Mouse (Mus musculus) gastrocnemius, postnatal 36 days (tissue): ENCODE results near the gene Trabd2b. TPM values are rescaled to one million over a fixed set of nuclear protein-coding genes. Genes with fewer than 3 reads are reported as not detected.
A peak's percentile ranks its signal among the peaks of the same experiment; 100 is the strongest.

ENCODE experiments used
- DNase-seq, 2 experiments: peaks; one replicate each; pipeline ENCODE4 v3.0.0; 2022
- intact Hi-C: fragments of 180-260 bp; cut with DNase I; formaldehyde crosslinking; loops from one replicate; pipeline ENCODE4 v1.15.1; 2025
- total RNA-seq, 2 experiments: library from RNA; stranded (reverse); gene quantifications; 2 replicates each; pipeline ENCODE4 v1.2.3; 2021

The Trabd2b gene
- total RNA-seq, 2 experiments from 2014 or later = 0.94 to 0.99 TPM

DNA sequence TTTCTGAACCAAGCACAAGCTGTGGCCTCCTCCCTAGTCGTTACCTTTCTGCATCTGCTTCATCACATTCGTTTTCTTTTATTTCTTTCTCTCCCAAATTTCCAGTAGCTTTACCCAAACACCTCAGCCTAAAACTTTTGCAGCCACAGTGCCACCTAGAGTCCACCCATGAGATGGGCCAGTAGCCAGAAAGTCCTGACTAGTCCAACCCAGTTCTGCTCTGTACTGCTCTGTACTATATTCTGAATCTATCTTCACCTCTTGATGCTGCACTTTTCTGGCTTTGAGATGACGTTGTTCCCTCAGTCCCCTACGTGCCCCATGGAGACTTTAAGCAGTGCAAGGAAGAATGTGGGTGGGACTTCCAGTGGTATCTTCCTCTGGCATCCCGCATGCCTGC, 229.4 kb downstream of the Trabd2b start:
- intact Hi-C loops = no loop called here
- DNase-seq = peak in 1 of 2 experiments; percentile 62

DNA sequence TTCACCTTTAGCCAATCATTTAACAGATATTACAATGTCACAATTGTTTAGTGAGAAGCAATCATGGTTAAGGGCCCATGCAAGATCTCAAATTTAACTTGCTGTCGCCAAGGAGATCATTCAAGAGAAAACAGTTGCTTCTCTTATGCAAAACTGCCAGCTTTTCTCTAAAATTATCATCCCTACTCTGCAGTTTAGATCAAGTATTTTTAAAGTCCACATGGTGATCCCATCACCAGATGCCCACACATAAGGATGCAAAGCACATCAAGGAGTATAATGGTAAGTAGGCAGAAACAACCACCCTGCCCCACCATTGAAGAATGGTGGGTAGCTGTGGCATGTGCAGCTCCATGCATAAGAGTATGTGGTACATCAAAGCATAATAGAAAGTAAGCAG, 229.8 kb downstream of the Trabd2b start:
- DNase-seq = no peak
- intact Hi-C loops = no loop called here

DNA sequence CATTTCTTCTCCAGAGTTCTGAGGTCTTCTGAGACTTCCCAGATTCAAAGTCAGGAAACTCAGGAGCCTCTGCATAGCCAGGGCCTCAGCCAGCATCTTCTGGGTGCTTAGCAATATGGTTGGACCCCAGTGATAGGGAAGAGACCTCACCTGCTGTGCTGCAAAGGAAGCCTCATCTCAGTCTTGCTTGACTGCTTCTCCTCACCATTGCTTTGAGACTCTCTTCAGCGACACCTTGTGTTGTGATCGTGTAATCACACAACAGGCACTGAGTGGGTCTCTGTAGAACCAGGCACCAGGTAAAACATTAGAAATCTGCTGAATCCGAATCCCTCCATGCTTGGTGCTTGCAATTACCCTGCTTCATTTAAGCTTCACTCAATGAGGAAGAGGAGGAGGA, 230.6 kb downstream of the Trabd2b start:
- intact Hi-C loops = no loop called here
- DNase-seq = no peak

DNA sequence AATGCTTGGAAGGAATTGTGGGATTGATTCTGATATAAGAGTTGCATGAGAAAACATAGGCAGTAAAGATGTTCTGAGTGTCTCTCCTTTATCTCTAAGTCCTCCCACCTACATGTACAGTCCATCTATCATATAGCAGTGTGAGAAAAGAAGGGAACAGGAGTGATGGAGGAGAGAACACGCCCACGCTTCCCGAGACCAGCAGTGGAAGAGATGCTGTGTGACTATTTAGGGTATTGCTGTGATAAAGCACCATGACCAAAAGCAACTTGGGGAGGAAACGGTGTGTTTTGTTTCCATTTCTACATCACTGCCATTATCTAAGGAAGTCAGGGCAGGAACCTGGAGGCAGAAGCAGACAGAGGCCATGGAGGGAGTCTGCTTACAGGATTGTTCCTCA, 235.9 kb downstream of the Trabd2b start:
- intact Hi-C loops = no loop called here
- DNase-seq = no peak

DNA sequence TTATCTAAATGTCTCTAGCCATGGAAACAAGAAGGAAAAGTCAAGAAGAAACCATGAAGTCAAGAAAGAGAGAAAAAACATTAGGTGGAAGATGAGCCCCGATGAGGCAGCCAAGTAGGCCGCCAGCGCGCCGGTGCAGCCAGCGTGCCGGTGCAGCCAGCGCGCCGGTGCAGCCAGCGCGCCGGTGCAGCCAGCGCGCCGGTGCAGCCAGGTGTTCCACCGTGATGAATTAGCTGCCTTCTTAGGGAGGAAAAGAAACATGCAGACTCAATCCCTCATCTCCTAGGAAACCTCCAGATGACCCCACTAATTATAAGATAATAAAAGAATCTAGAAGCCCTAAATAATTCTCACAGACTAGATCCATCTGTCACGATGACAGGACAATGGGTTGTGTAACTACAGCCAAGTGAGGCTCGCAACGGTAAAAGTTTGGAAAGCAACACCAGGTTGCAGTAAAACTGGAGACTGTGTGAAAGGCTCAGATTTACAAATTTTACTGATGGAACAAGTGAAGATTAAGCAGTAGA, 237.2 kb downstream of the Trabd2b start:
- intact Hi-C loops = no loop called here

GRCm38 (mm10) chr4:114645341-114645740, 238.8 kb downstream of the Trabd2b start:
- intact Hi-C loops = no loop called here
- no peak for DNase-seq

More for the DNA sequence above, 237.2 kb downstream of the Trabd2b start:
- DNase-seq = no peak

GRCm38 (mm10) chr4:114646825-114647681, 240.5 kb downstream of the Trabd2b start:
- no peak for DNase-seq
- intact Hi-C loops = no loop called here

DNA sequence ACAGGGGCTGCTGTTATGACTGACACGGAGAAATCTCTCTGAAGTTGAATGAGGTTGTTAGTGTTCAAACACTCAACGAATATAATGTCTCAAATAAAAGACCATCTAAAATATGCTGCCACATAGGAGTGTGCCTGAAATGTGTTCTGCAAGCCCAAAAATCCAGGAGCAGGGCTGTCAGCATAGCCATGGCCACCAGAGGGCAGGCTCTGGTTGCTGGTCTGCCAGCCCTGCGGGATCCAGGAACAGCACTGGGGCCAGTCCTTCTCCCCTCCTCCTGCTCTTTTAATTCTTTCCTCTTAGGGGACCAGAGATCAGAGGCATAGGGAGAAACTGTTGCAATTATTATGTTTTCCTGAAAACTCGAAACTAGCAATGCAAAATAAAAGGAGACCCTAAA, 241.2 kb downstream of the Trabd2b start:
- DNase-seq = peak in 1 of 2 experiments; percentile 52
- intact Hi-C loops = no loop called here

- intact Hi-C loops = no loop called here
- no peak for DNase-seq
Measured at GRCm38 (mm10) chr4:114648532-114649074, 242.1 kb downstream of the Trabd2b start.

GRCm38 (mm10) chr4:114650551-114650950, 244.0 kb downstream of the Trabd2b start:
- DNase-seq = no peak
- intact Hi-C loops = no loop called here

GRCm38 (mm10) chr4:114651007-114651406, 244.5 kb downstream of the Trabd2b start:
- intact Hi-C loops = no loop called here
- no peak for DNase-seq

- no peak for DNase-seq
- intact Hi-C loops = no loop called here
Measured at GRCm38 (mm10) chr4:114651606-114652005, 245.1 kb downstream of the Trabd2b start.

DNA sequence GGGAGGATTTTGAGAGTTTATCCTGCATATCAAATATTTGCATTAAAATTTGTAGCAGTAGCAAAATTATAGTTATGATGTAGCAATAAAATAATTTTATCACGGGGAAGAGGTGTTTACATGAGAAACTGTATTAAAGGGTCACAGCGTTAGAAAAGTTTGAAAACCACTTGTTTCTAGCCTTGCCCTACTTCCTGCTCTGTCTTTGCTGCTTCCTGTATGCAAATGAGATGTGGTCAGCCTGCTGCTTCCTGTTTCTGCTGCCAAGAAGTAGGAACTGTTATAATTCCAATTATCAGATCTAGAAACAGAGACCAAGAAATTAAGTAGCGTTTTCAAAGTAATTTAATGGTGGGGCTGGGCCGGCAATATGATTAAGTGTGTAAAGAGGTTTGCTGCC, 245.9 kb downstream of the Trabd2b start:
- no peak for DNase-seq
- intact Hi-C loops = no loop called here

DNA sequence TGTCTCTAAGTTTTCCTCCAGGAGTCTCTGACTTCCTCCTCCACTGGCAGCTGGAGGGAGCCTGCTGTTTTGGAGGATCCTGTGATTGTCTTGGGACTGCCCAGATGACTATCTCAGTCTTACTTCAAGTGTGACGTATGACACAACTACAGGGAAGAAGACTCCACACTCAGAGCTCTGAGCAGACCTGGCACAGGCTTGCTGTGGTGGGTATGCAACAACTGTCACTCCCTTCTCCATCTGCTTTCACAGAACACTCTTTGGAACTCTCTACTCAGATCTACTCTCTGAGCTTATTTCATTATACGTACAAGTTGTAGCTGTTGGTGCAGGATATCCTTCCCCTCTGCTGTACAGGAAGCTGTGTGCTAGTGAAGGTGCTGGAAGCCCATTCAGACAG, 251.4 kb downstream of the Trabd2b start:
- DNase-seq = no peak
- intact Hi-C loops = no loop called here

DNA sequence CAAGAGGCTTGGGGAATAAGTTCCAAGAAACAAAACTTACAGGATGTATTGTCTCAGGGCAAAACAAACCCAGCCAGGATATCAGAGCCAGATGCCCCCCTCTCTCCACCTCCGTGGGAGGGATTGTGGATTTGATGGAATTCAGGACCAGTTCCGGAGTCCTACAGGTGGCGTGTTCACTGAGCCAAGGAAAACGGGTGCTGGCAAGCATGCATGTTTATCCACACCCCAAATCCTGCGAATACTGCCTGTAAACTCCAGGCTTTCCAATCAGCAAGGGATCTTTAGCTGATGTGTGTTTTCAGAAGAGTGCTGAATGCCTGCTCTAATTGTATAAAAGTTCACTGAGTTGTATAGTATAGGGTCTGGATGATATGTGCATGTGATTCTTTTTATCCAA, 253.4 kb downstream of the Trabd2b start:
- intact Hi-C loops = no loop called here

GRCm38 (mm10) chr4:114664063-114665036, 257.8 kb downstream of the Trabd2b start:
- no peak for DNase-seq
- intact Hi-C loops = loop anchor here (5.0 kb wide), 2 partner anchors 248 to 278 kb away; no protein-coding TSS in a partner anchor

More for the DNA sequence above, 253.4 kb downstream of the Trabd2b start:
- DNase-seq = no peak

Other genes with a start within 250 kb of the Trabd2b start
- gene Skint11, start 243.3 kb upstream of the Trabd2b start, total RNA-seq = not detected